Mouse (Mus musculus) olfactory bulb, adult 2 months (tissue): ENCODE data around the gene Lnx1.

Experiments used
- CTCF ChIP-seq: fragments of 200-500 bp; IDR thresholded peaks from 2 replicates; pipeline ENCODE4 v1.5.1; 2012; ENCODE audit warnings: low read depth, mild to moderate bottlenecking, low read length, moderate library complexity; ENCODE audit not compliant: insufficient read depth
- POLR2A ChIP-seq: fragments of 200-500 bp; IDR thresholded peaks from 2 replicates; pipeline ENCODE4 v1.6.1; 2012; ENCODE audit warnings: mild to moderate bottlenecking, low read depth, low read length, moderate library complexity; ENCODE audit not compliant: insufficient read depth

- TF ChIP-seq POLR2A (no peak), CTCF (no peak)
These were observed 24.6 kb upstream of the Lnx1 start for GRCm38 (mm10) chr5:74727319-74727718.
